Mouse (Mus musculus) liver, adult (tissue): ENCODE results near the gene Kcnab3.

Experiments used
- GATA4 ChIP-seq: IDR thresholded peaks from 2 replicates; pipeline ENCODE4 v1.6.1; 2014; ENCODE audit warnings: mild to moderate bottlenecking, low read length; ENCODE audit not compliant: insufficient replicate concordance

The Kcnab3 gene

DNA sequence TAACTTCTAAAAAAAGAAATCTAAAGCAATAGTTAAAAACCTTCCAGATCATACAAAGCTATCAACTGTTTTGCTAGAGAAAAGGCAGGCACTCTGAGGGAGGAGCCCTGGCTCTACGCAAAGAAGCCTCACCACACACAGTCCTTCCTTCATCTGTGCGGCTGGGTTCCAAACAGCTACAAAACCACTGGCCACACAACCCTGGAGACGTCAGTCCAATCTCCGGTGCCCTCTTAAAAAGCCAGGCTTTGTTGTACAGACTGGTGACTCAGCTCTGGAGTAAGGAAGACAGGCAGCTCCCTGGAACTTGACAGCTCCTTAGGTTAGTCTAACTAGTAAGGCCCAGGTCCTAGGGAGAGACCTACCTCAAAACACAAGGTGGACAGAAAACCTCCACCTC lies 49.6 kb downstream of the Kcnab3 start:
- TF ChIP-seq GATA4: no peak

DNA sequence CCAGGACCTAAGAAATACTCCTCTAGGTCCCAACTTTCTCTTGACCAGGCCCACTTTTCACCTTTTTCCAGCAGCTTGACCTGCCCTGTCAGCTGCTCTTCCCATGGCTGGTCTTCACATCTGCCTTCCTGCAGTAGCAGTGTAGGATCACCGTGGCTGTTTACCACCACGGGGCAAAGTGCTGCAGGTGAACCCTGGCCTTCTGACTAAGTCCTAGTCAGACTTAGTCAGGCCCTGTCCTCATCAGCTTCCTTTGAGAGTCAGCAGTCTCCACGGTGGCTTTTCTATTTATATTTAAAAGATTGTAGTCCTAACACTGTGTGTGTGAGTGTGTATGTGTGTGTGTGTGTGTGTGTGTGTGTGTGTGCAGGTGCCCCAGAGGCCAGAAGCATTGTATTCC lies 51.7 kb downstream of the Kcnab3 start:
- TF ChIP-seq GATA4: no peak

DNA sequence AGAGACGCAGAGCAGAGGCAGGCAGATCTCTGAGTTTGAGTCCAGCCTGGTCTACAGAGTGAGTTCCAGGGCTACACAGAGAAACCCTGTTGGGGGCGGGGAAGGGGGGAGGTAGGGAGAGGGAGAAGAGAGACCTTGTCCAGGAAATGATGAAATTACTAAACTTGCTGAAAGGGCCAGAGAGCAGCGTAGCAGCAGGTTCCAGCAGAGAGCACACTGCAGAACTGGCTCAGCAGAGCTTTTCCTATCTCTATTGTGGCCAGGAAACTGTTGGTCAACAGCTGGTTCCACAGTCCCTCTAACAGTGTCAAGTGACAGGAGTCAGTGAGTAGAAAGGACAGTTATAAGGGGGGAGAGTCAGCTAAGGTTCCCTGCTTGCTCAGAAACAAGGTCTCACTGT lies 53.5 kb downstream of the Kcnab3 start:
- no peak for TF ChIP-seq GATA4

DNA sequence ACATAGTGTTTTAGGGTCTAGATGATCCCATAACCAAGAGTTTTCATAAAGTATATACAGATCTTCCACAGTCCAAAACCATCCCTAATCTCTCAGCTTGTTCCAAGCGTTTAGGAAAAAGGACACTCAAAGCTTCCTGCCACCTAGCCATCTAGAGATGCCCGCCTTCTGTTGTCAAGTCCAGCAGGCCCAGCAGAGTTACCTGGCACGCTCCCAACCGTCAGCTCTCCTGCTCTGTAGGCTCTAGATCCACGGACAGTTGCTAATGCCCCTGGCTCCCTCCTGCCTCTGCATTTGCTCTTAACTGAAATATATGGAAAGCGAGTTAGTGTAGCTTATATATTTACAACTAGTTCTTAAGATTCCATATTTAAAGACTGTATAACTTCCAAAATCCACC lies 55.3 kb downstream of the Kcnab3 start:
- no peak for TF ChIP-seq GATA4
